Mouse (Mus musculus) cerebellum, adult 2 months (tissue): ENCODE data around the gene Rabgap1l. TPM values are rescaled to one million over a fixed set of nuclear protein-coding genes. Genes with fewer than 3 reads are reported as not detected.
A peak's percentile ranks its signal among the peaks of the same experiment; 100 is the strongest.
"Not testable (repeated sequence)": the region's sequence is repeated elsewhere in the genome, so short reads cannot be mapped to it uniquely, and the experiment has no call there.

Source experiments
- DNase-seq, 2 experiments: peaks; one replicate each; pipeline ENCODE4 v3.0.0; 2021
- H3K27ac ChIP-seq: fragments of 200-500 bp; 2 replicates; pipeline ENCODE4 v1.5.1; 2012; ENCODE audit warnings: low read length, control low read depth, inconsistent platforms; ENCODE audit not compliant: insufficient read depth
- H3K27me3 ChIP-seq: fragments of 200-500 bp; 2 replicates; pipeline ENCODE4 v1.6.1; 2012; ENCODE audit warnings: inconsistent platforms, mild to moderate bottlenecking, low read length, moderate library complexity; ENCODE audit not compliant: control insufficient read depth, insufficient read depth
- H3K4me1 ChIP-seq: fragments of 200-500 bp; 2 replicates; pipeline ENCODE4 v1.6.1; 2011; ENCODE audit warnings: low read length; ENCODE audit not compliant: control insufficient read depth, insufficient read depth
- H3K4me3 ChIP-seq: fragments of 200-500 bp; replicated peaks from 2 replicates; pipeline ENCODE3; 2011; ENCODE audit warnings: mild to moderate bottlenecking, low read depth, low read length, control low read depth; ENCODE audit not compliant: insufficient read depth
- CTCF ChIP-seq: fragments of 200-500 bp; IDR thresholded peaks from 2 replicates; pipeline ENCODE4 v1.5.1; 2011; ENCODE audit warnings: low read depth, mild to moderate bottlenecking, control low read depth, low read length, moderate library complexity, borderline replicate concordance; ENCODE audit not compliant: insufficient read depth
- POLR2A ChIP-seq: fragments of 200-500 bp; IDR thresholded peaks from 2 replicates; pipeline ENCODE4 v1.6.1; 2011; ENCODE audit warnings: low read length, control low read depth, borderline replicate concordance; ENCODE audit not compliant: insufficient read depth
- WGBS: fragments of 180-500 bp; shearing (Covaris S2); methylation state at CpG from one replicate; pipeline ENCODE4 v1.1.7; 2018; 5-methylcytosine and 5-hydroxymethylcytosine counted together
- polyA plus RNA-seq: library from polyadenylated mRNA; depleted of rRNA; stranded (reverse); fragments of >200 nt; gene quantifications from 2 replicates; pipeline ENCODE4 v1.2.3, GENCODE M21; 2012

Rabgap1l gene
- polyA plus RNA-seq, 1 experiment, result 57.7 TPM

- H3K27me3 ChIP-seq, result no peaks in the 10 kb centered on the region
- H3K27ac ChIP-seq, result no peak overlapping the region
- TF ChIP-seq POLR2A, result no peak
- TF ChIP-seq CTCF, result no peak
- peaks cover 14% of the 10 kb centered on the region; the same call in 1 of the 2 replicates for H3K4me1 ChIP-seq
- H3K4me3 ChIP-seq, result no peak overlapping the region
- 85% methylated on average over 1 of the region's 1 CpGs for WGBS
- no peak for DNase-seq
These were observed 497.7 kb downstream of the Rabgap1l start for GRCm38 (mm10) chr1:160295323-160295722.

GRCm38 (mm10) chr1:160293488-160293887 is 499.5 kb downstream of the Rabgap1l start:
- no peak overlapping the region for H3K27ac ChIP-seq
- DNase-seq, result no peak
- TF ChIP-seq CTCF (no peak), POLR2A (no peak)
- no peak overlapping the region for H3K4me3 ChIP-seq
- WGBS, result 68% methylated on average over 3 of the region's 3 CpGs
- H3K4me1 ChIP-seq, result peaks cover 9% of the 10 kb centered on the region; the same call in 1 of the 2 replicates
- no peaks in the 10 kb centered on the region for H3K27me3 ChIP-seq

GRCm38 (mm10) chr1:160292058-160292457 is 501.0 kb downstream of the Rabgap1l start:
- WGBS, result 73% methylated on average over 2 of the region's 2 CpGs

GRCm38 (mm10) chr1:160290242-160290641 is 502.8 kb downstream of the Rabgap1l start:
- Histone ChIP-seq H3K27ac (no peak overlapping the region), H3K27me3 (no peaks in the 10 kb centered on the region), H3K4me3 (no peak overlapping the region), H3K4me1 (peaks cover 17% of the 10 kb centered on the region; the same call in 1 of the 2 replicates)
- 75% methylated on average over 9 of the region's 9 CpGs for WGBS
- TF ChIP-seq CTCF, result no peak
- no peak for TF ChIP-seq POLR2A
- no peak for DNase-seq

More at GRCm38 (mm10) chr1:160292058-160292457, 501.0 kb downstream of the Rabgap1l start:
- peak in 1 of 2 experiments; percentile 39 for DNase-seq
- Histone ChIP-seq H3K27me3 (no peaks in the 10 kb centered on the region), H3K4me1 (peaks cover 12% of the 10 kb centered on the region; the same call in 1 of the 2 replicates), H3K4me3 (no peak overlapping the region), H3K27ac (no peak overlapping the region; the same call in 1 of the 2 replicates)
- TF ChIP-seq CTCF (no peak), POLR2A (no peak)

GRCm38 (mm10) chr1:160287058-160287645 is 505.9 kb downstream of the Rabgap1l start:
- Histone ChIP-seq H3K4me3 (no peak overlapping the region), H3K4me1 (peaks cover 26% of the 10 kb centered on the region; the same call in 1 of the 2 replicates), H3K27me3 (no peaks in the 10 kb centered on the region), H3K27ac (peak overlapping the region; percentile 44)
- no peak for DNase-seq
- WGBS, result 34% methylated on average over 5 of the region's 5 CpGs
- TF ChIP-seq CTCF, result no peak
- no peak for TF ChIP-seq POLR2A

- WGBS, result 10% methylated on average over 7 of the region's 7 CpGs
- Histone ChIP-seq H3K4me1 (peaks cover 22% of the 10 kb centered on the region; the same call in 1 of the 2 replicates), H3K4me3 (no peak overlapping the region), H3K27ac (peak overlapping the region; percentile 44; the same call in 1 of the 2 replicates), H3K27me3 (no peaks in the 10 kb centered on the region)
- DNase-seq, result peak; percentile 57 to 82
- TF ChIP-seq POLR2A, result no peak
- TF ChIP-seq CTCF, result no peak
These were observed 506.5 kb downstream of the Rabgap1l start for GRCm38 (mm10) chr1:160286400-160287057.

GRCm38 (mm10) chr1:160284241-160284640 is 508.8 kb downstream of the Rabgap1l start:
- peak overlapping the region; percentile 14; the same call in 1 of the 2 replicates for H3K27ac ChIP-seq
- no peak for TF ChIP-seq CTCF
- TF ChIP-seq POLR2A, result no peak
- DNase-seq, result peak in 1 of 2 experiments; percentile 32
- H3K4me1 ChIP-seq, result peaks cover 29% of the 10 kb centered on the region; the same call in 1 of the 2 replicates
- 86% methylated on average over 4 of the region's 4 CpGs for WGBS
- no peak overlapping the region for H3K4me3 ChIP-seq
- H3K27me3 ChIP-seq, result no peaks in the 10 kb centered on the region

GRCm38 (mm10) chr1:160282166-160282874 is 510.7 kb downstream of the Rabgap1l start:
- not testable (repeated sequence) for H3K27me3 ChIP-seq, H3K27ac ChIP-seq, DNase-seq, H3K4me3 ChIP-seq
- WGBS, result 91% methylated on average over 2 of the region's 2 CpGs
- H3K4me1 ChIP-seq, result peaks cover 39% of the 10 kb centered on the region
